Mouse (Mus musculus) liver, adult 2 months (tissue): ENCODE data around the gene Omt2a. TPM values are rescaled to one million over a fixed set of nuclear protein-coding genes. Genes with fewer than 3 reads are reported as not detected.
"Not testable (repeated sequence)": the region's sequence is repeated elsewhere in the genome, so short reads cannot be mapped to it uniquely, and the experiment has no call there.

Source experiments
- DNase-seq: peaks from one replicate; pipeline ENCODE4 v3.0.0-alpha.2; 2011; ENCODE audit warnings: low read depth, low spot score; ENCODE audit errors: extremely low read depth
- H3K27ac ChIP-seq: fragments of 200-500 bp; replicated peaks from 2 replicates; pipeline ENCODE4 v1.5.1; 2012; ENCODE audit warnings: low read depth, mild to moderate bottlenecking, control low read depth, inconsistent platforms, low read length; ENCODE audit not compliant: insufficient read depth
- H3K27me3 ChIP-seq: fragments of 200-500 bp; 2 replicates; pipeline ENCODE4 v1.6.1; 2012; ENCODE audit warnings: mild to moderate bottlenecking, moderate library complexity, low read length, inconsistent platforms; ENCODE audit not compliant: control insufficient read depth, insufficient read depth
- H3K36me3 ChIP-seq: fragments of 200-500 bp; 2 replicates; pipeline ENCODE4 v1.6.1; 2012; ENCODE audit warnings: low read length, inconsistent platforms; ENCODE audit not compliant: control insufficient read depth, insufficient read depth
- H3K4me1 ChIP-seq: fragments of 200-500 bp; 2 replicates; pipeline ENCODE4 v1.6.1; 2011; ENCODE audit warnings: low read length; ENCODE audit not compliant: control insufficient read depth, insufficient read depth
- H3K4me3 ChIP-seq: fragments of 200-500 bp; 2 replicates; pipeline ENCODE4 v1.5.1; 2011; ENCODE audit warnings: low read depth, mild to moderate bottlenecking, control low read depth, low read length, moderate library complexity; ENCODE audit not compliant: insufficient read depth
- H3K79me2 ChIP-seq: fragments of 200-500 bp; 2 replicates; pipeline ENCODE4 v1.6.1; 2012; ENCODE audit warnings: inconsistent platforms, mild to moderate bottlenecking, low read length, moderate library complexity; ENCODE audit not compliant: control insufficient read depth, insufficient read depth
- H3K9ac ChIP-seq: fragments of 200-500 bp; 2 replicates; pipeline ENCODE4 v1.6.1; 2012; ENCODE audit warnings: low read depth, mild to moderate bottlenecking, control low read depth, inconsistent platforms, low read length
- WGBS: fragments of 180-500 bp; shearing (Covaris S2); methylation state at CpG from one replicate; pipeline ENCODE4 v1.1.7; 2018; 5-methylcytosine and 5-hydroxymethylcytosine counted together
- polyA plus RNA-seq: library from polyadenylated mRNA; depleted of rRNA; stranded (reverse); fragments of >200 nt; gene quantifications from 2 replicates; pipeline ENCODE4 v1.2.3, GENCODE M21; 2012; rRNA removed
- total RNA-seq: library from RNA; depleted of rRNA; stranded (reverse); fragments of >200 nt; gene quantifications from 2 replicates; pipeline ENCODE4 v1.2.3, GENCODE M21; 2014; rRNA removed

The Omt2a gene
- total and polyA plus RNA-seq, 2 experiments = not detected

- H3K4me1 ChIP-seq, DNase-seq, H3K27me3 ChIP-seq, H3K79me2 ChIP-seq, H3K27ac ChIP-seq, H3K9ac ChIP-seq, H3K36me3 ChIP-seq, H3K4me3 ChIP-seq: not testable (repeated sequence)
- WGBS = 67% methylated on average over 1 of the region's 1 CpGs
Observed at GRCm38 (mm10) chr9:78289063-78289462, 25.5 kb downstream of the Omt2a start.

GRCm38 (mm10) chr9:78282002-78282711 lies 32.4 kb downstream of the Omt2a start:
- not testable (repeated sequence) for H3K9ac ChIP-seq, H3K4me3 ChIP-seq, H3K36me3 ChIP-seq, H3K79me2 ChIP-seq, H3K27ac ChIP-seq, H3K27me3 ChIP-seq, H3K4me1 ChIP-seq
- WGBS = 51% methylated on average over 4 of the region's 4 CpGs
- DNase-seq = peak; percentile 78

GRCm38 (mm10) chr9:78270945-78271344 lies 43.7 kb downstream of the Omt2a start:
- WGBS = 78% methylated on average over 3 of the region's 3 CpGs
- not testable (repeated sequence) for H3K36me3 ChIP-seq, H3K79me2 ChIP-seq, H3K9ac ChIP-seq, H3K4me3 ChIP-seq, H3K4me1 ChIP-seq, H3K27ac ChIP-seq, H3K27me3 ChIP-seq, DNase-seq

Other genes with a start within 250 kb of the Omt2a start
- gene Fbxo9, start 205.7 kb downstream of the Omt2a start, total RNA-seq = 80.5 and 99.3 TPM in 2 replicates
- gene Fbxo9, start 205.7 kb downstream of the Omt2a start, polyA plus RNA-seq = 83.4 and 107 TPM in 2 replicates
- gene Ick, start 205.6 kb downstream of the Omt2a start, total RNA-seq = 10.2 and 10.9 TPM in 2 replicates
- 7.3 and 7.5 TPM in 2 replicates for gene Ick, start 205.6 kb downstream of the Omt2a start, polyA plus RNA-seq
- gene Gsta4, start 132.0 kb downstream of the Omt2a start, total RNA-seq = 137 and 139 TPM in 2 replicates
- gene Gsta4, start 132.0 kb downstream of the Omt2a start, polyA plus RNA-seq = 45.2 and 46.5 TPM in 2 replicates
- 6.1 and 42.4 TPM in 2 replicates for gene Gsta1, start 84.1 kb downstream of the Omt2a start, total RNA-seq
- 1.0 and 2.8 TPM in 2 replicates for gene Gsta1, start 84.1 kb downstream of the Omt2a start, polyA plus RNA-seq
- gene Gm3776, start 57.7 kb downstream of the Omt2a start, total RNA-seq = 5.1 and 42.0 TPM in 2 replicates
- 0.48 and 0.92 TPM in 2 replicates for gene Gm3776, start 57.7 kb downstream of the Omt2a start, polyA plus RNA-seq
- 0.54 TPM in 1 of 2 replicates, not detected in the other for gene Gm10639, start 24.9 kb downstream of the Omt2a start, total RNA-seq
- not detected in 2 replicates for gene Gm10639, start 24.9 kb downstream of the Omt2a start, polyA plus RNA-seq
- not detected in 2 replicates for gene Omt2b, start 12.8 kb upstream of the Omt2a start, total RNA-seq
- not detected in 2 replicates for gene Omt2b, start 12.8 kb upstream of the Omt2a start, polyA plus RNA-seq
- gene Gsta2, start 41.0 kb upstream of the Omt2a start, total RNA-seq = 106 and 182 TPM in 2 replicates
- gene Gsta2, start 41.0 kb upstream of the Omt2a start, polyA plus RNA-seq = 22.4 and 26.3 TPM in 2 replicates
- not detected in 2 replicates for gene Dppa5a, start 53.4 kb upstream of the Omt2a start, total RNA-seq
- not detected in 2 replicates for gene Dppa5a, start 53.4 kb upstream of the Omt2a start, polyA plus RNA-seq
- gene Ooep, start 63.9 kb upstream of the Omt2a start, total RNA-seq = not detected in 2 replicates
- not detected in 2 replicates for gene Ooep, start 63.9 kb upstream of the Omt2a start, polyA plus RNA-seq
- 0.09 TPM in 1 of 2 replicates, not detected in the other for gene Ddx43, start 81.0 kb upstream of the Omt2a start, total RNA-seq
- not detected in 2 replicates for gene Ddx43, start 81.0 kb upstream of the Omt2a start, polyA plus RNA-seq
- gene Cgas, start 128.4 kb upstream of the Omt2a start, total RNA-seq = 0.18 and 0.34 TPM in 2 replicates
- 0.07 and 0.12 TPM in 2 replicates for gene Cgas, start 128.4 kb upstream of the Omt2a start, polyA plus RNA-seq
- 18.7 and 18.9 TPM in 2 replicates for gene Mto1, start 133.4 kb upstream of the Omt2a start, total RNA-seq
- 16.9 and 17.3 TPM in 2 replicates for gene Mto1, start 133.4 kb upstream of the Omt2a start, polyA plus RNA-seq
- 0.18 and 0.20 TPM in 2 replicates for gene Gm17324, start 134.0 kb upstream of the Omt2a start, total RNA-seq
- 0.20 and 0.60 TPM in 2 replicates for gene Gm17324, start 134.0 kb upstream of the Omt2a start, polyA plus RNA-seq
- 7,986 and 8,406 TPM in 2 replicates for gene Eef1a1, start 174.4 kb upstream of the Omt2a start, total RNA-seq
- 2,468 and 2,707 TPM in 2 replicates for gene Eef1a1, start 174.4 kb upstream of the Omt2a start, polyA plus RNA-seq